Mouse (Mus musculus) embryonic facial prominence, embryonic 11.5 days (tissue): ENCODE data around the gene Ptk7. TPM values are rescaled to one million over a fixed set of nuclear protein-coding genes. Genes with fewer than 3 reads are reported as not detected.

Source experiments
- ATAC-seq: fragments of 200-750 bp; cut with Nextera tagmentation; replicated peaks from 2 replicates; pipeline ENCODE4 v1.8.0; 2017; ENCODE audit warnings: low read depth; ENCODE audit not compliant: insufficient number of reproducible peaks, low FRiP score, low TSS enrichment
- DNase-seq: peaks from one replicate; pipeline ENCODE4 v3.0.0-alpha.2; 2015; ENCODE audit warnings: low spot score
- H3K27ac ChIP-seq: fragments of 300-500 bp; sonication (generic); replicated peaks from 2 replicates; pipeline ENCODE4 v1.5.1; 2014; ENCODE audit warnings: mild to moderate bottlenecking, low read depth, low read length, control low read depth
- H3K27me3 ChIP-seq: fragments of 300-500 bp; sonication (generic); 2 replicates; pipeline ENCODE4 v1.6.1; 2014; ENCODE audit warnings: mild to moderate bottlenecking, low read length, moderate library complexity, mixed read lengths; ENCODE audit not compliant: control insufficient read depth, insufficient read depth
- H3K36me3 ChIP-seq: fragments of 300-500 bp; sonication (generic); replicated peaks from 2 replicates; pipeline ENCODE4 v1.6.1; 2014; ENCODE audit warnings: low read depth, mild to moderate bottlenecking, low read length, moderate library complexity, mixed read lengths; ENCODE audit not compliant: control insufficient read depth, insufficient read depth
- H3K4me1 ChIP-seq: fragments of 300-500 bp; sonication (generic); 2 replicates; pipeline ENCODE4 v1.6.1; 2014; ENCODE audit warnings: low read length, mixed read lengths; ENCODE audit not compliant: control insufficient read depth, insufficient read depth
- H3K4me2 ChIP-seq: fragments of 300-500 bp; sonication (generic); 2 replicates; pipeline ENCODE4 v1.6.1; 2014; ENCODE audit warnings: low read depth, mild to moderate bottlenecking, control low read depth, low read length, moderate library complexity
- H3K4me3 ChIP-seq: fragments of 300-500 bp; sonication (generic); 2 replicates; pipeline ENCODE4 v1.5.1; 2014; ENCODE audit warnings: low read depth, low read length, control low read depth
- H3K9ac ChIP-seq: fragments of 300-500 bp; sonication (generic); replicated peaks from 2 replicates; pipeline ENCODE4 v1.6.1; 2014; ENCODE audit warnings: mild to moderate bottlenecking, control low read depth, low read length
- H3K9me3 ChIP-seq: fragments of 300-500 bp; sonication (generic); replicated peaks from 2 replicates; pipeline ENCODE4 v1.6.1; 2016; ENCODE audit warnings: mild to moderate bottlenecking, low read length, inconsistent platforms, mixed read lengths; ENCODE audit not compliant: control insufficient read depth
- WGBS: fragments of 180-500 bp; shearing (Covaris S2); extraction: QIAGEN DNeasy Blood & Tissue Kit; methylation state at CpG from one replicate; pipeline ENCODE4 v1.1.7; 2014; 5-methylcytosine and 5-hydroxymethylcytosine counted together
- polyA plus RNA-seq: library from polyadenylated mRNA; unstranded; fragments of >200 nt; fragmentation: Nextera tagmentation; extraction: Ambion mirVana; gene quantifications from 2 replicates; pipeline ENCODE4 v1.2.1, GENCODE M21; 2014

The Ptk7 gene
- polyA plus RNA-seq, 1 experiment from 2014 or later = 25.7 TPM

DNA sequence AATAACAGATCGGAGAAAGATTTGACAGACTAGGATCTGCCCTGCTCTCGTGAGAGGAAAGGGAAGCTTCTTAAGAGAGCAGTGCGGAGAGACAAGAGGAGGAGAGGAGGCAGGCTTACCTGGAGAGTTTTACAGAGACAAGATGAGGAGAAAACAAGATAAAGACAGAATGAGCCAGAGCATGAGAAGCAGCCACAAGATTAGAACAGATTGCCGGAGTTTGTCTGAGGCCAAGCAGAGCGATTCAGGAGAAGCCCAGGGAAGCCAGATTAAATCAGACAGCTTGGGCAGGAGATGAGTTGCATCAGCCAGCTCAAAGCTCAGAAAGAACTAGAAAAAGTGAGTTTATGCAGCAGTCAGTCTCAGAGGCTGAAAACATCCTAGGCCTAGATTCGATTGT, 40.4 kb downstream of the Ptk7 start:
- Histone ChIP-seq H3K27me3 (no peaks in the 10 kb centered on the region), H3K9ac (no peak overlapping the region)
- WGBS = 95% methylated on average over 6 of the region's 6 CpGs

DNA sequence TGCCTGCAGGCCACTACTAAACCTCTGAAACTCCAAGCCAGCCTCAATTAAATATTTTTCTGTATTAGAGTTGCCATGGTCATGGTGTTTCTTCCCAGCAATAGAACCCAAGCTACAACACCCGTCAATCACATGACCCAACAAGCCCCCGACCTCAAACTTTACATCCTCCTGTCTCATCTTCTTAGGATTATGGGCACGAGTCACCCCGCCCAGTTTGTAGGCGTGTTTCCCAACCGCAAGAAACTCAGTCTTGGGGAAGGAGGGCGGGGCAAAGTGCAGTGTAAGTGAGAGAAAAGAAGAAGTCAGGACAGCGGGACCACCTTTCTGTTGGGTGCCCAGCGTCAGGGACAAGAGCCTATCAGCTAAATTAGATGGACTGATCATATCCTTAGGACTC, 41.1 kb downstream of the Ptk7 start:
- Histone ChIP-seq H3K9me3 (no peaks in the 10 kb centered on the region), H3K27me3 (no peaks in the 10 kb centered on the region), H3K36me3 (peaks cover 7% of the 10 kb centered on the region), H3K4me3 (no peak overlapping the region), H3K4me1 (no peaks in the 10 kb centered on the region), H3K9ac (no peak overlapping the region), H3K27ac (no peak overlapping the region), H3K4me2 (no peak overlapping the region)
- DNase-seq = no peak
- no peak for ATAC-seq
- WGBS = 88% methylated on average over 9 of the region's 9 CpGs

More for the DNA sequence above, 40.4 kb downstream of the Ptk7 start:
- no peak overlapping the region for H3K4me3 ChIP-seq
- H3K9me3 ChIP-seq = no peaks in the 10 kb centered on the region
- no peaks in the 10 kb centered on the region for H3K4me1 ChIP-seq
- H3K27ac ChIP-seq = no peak overlapping the region
- no peak for ATAC-seq
- peaks cover 7% of the 10 kb centered on the region for H3K36me3 ChIP-seq
- no peak overlapping the region for H3K4me2 ChIP-seq
- no peak for DNase-seq

GRCm38 (mm10) chr17:46586327-46586726, 43.0 kb downstream of the Ptk7 start:
- ATAC-seq = no peak
- no peak for DNase-seq

DNA sequence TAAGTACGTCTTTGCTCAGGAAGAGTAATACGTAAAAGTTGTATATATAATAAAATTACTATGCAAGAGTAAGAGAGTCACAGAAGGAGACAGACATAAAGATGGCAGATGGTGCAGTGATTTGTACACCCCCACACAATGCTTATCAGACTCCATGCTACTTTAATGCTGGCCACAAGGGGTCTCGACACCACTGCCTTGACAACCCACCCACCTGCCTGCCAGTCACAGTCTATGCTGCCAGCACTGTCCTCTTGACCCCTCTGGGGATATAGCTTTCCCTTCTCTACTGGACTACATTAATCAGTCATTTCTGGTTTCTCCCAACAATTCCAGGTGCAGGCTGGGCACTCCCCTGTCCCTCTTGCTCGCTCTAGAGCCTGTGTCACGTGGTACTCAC, 50.7 kb downstream of the Ptk7 start:
- Histone ChIP-seq H3K36me3 (peaks cover 20% of the 10 kb centered on the region), H3K9ac (no peak overlapping the region), H3K4me3 (no peak overlapping the region), H3K27me3 (no peaks in the 10 kb centered on the region), H3K4me2 (no peak overlapping the region), H3K27ac (no peak overlapping the region), H3K9me3 (no peaks in the 10 kb centered on the region), H3K4me1 (no peaks in the 10 kb centered on the region)
- no peak for ATAC-seq
- DNase-seq = peak; percentile 35
- 76% methylated on average over 5 of the region's 5 CpGs for WGBS

More at GRCm38 (mm10) chr17:46586327-46586726, 43.0 kb downstream of the Ptk7 start:
- peaks cover 11% of the 10 kb centered on the region for H3K36me3 ChIP-seq
- H3K27ac ChIP-seq = no peak overlapping the region
- H3K9me3 ChIP-seq = no peaks in the 10 kb centered on the region
- no peak overlapping the region for H3K9ac ChIP-seq
- 90% methylated on average over 8 of the region's 8 CpGs for WGBS
- H3K4me3 ChIP-seq = no peak overlapping the region
- no peaks in the 10 kb centered on the region for H3K4me1 ChIP-seq
- H3K27me3 ChIP-seq = no peaks in the 10 kb centered on the region
- no peak overlapping the region for H3K4me2 ChIP-seq

DNA sequence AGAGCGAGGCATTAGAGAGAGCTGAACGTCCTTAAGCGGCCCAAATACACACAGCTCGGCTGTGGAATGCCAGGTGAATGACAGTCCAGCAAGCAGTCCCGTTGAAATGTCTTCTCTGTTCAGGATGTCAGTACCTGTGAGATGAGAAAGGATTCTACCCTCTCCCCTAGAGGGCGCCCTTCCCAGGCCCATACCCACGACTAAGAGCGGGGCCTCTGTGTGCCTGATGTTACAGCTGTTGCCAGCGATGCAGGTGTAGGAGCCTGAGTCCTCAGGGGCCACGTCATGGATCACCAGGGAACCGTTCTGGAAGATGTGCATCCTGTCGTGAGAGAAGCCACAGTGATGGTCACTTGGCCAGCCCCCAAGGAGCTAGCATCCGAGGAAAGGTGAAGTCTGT, 53.2 kb downstream of the Ptk7 start:
- Histone ChIP-seq H3K9ac (no peak overlapping the region), H3K4me3 (no peak overlapping the region), H3K4me2 (no peak overlapping the region), H3K9me3 (no peaks in the 10 kb centered on the region), H3K27ac (no peak overlapping the region), H3K4me1 (no peaks in the 10 kb centered on the region), H3K27me3 (no peaks in the 10 kb centered on the region), H3K36me3 (peaks cover 21% of the 10 kb centered on the region)
- ATAC-seq (no peak), DNase-seq (no peak)
- WGBS = 84% methylated on average over 13 of the region's 13 CpGs

GRCm38 (mm10) chr17:46574535-46574934, 54.8 kb downstream of the Ptk7 start:
- no peak overlapping the region for H3K9ac ChIP-seq
- DNase-seq (no peak), ATAC-seq (no peak)
- H3K9me3 ChIP-seq = no peaks in the 10 kb centered on the region
- H3K4me1 ChIP-seq = no peaks in the 10 kb centered on the region
- H3K27me3 ChIP-seq = no peaks in the 10 kb centered on the region
- H3K4me3 ChIP-seq = no peak overlapping the region
- H3K36me3 ChIP-seq = peaks cover 22% of the 10 kb centered on the region
- no peak overlapping the region for H3K27ac ChIP-seq
- no peak overlapping the region for H3K4me2 ChIP-seq
- WGBS = 93% methylated on average over 7 of the region's 7 CpGs

- Histone ChIP-seq H3K27me3 (no peaks in the 10 kb centered on the region), H3K9me3 (no peaks in the 10 kb centered on the region), H3K36me3 (peaks cover 17% of the 10 kb centered on the region), H3K27ac (no peak overlapping the region), H3K4me2 (no peak overlapping the region), H3K4me1 (no peaks in the 10 kb centered on the region), H3K9ac (no peak overlapping the region; the same call in 1 of the 2 replicates), H3K4me3 (no peak overlapping the region)
- 89% methylated on average over 11 of the region's 11 CpGs for WGBS
- DNase-seq = no peak
- ATAC-seq = no peak
Measured at GRCm38 (mm10) chr17:46571005-46571404, 58.3 kb downstream of the Ptk7 start.

DNA sequence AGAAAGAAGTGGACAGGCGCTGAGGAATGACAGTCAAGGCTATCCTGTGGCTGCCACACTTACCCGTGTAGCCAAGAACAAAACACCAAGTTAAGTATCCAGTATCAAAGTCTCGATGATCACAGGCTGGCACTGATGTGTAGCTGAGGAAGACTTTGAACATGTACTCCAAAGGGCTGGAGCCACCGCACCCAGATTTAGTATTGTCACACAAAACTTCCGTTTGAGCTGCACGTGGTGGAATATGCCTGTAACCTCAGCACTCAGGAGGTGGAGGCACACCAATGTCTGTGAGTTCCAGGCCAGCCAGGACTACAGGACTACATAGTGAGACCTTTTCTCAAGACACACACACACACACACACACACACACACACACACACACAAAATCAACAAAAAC, 70.2 kb downstream of the Ptk7 start:
- Histone ChIP-seq H3K9me3 (no peaks in the 10 kb centered on the region), H3K4me3 (no peak overlapping the region), H3K4me2 (no peak overlapping the region), H3K4me1 (peaks cover 1% of the 10 kb centered on the region; the same call in 1 of the 2 replicates), H3K9ac (no peak overlapping the region), H3K36me3 (no peaks in the 10 kb centered on the region; the same call in 1 of the 2 replicates), H3K27ac (no peak overlapping the region), H3K27me3 (no peaks in the 10 kb centered on the region)
- ATAC-seq = no peak
- 91% methylated on average over 6 of the region's 6 CpGs for WGBS
- no peak for DNase-seq
